Mouse (Mus musculus) forebrain, embryonic 16.5 days (tissue): ENCODE measurements around the gene Zfp579. TPM values are rescaled to one million over a fixed set of nuclear protein-coding genes. Genes with fewer than 3 reads are reported as not detected.

ENCODE experiments used
- ATAC-seq: fragments of 200-750 bp; cut with Nextera tagmentation; 2 replicates; pipeline ENCODE4 v1.8.0; 2017; ENCODE audit warnings: mild to moderate bottlenecking, moderate library complexity
- H3K27ac ChIP-seq: fragments of 300-500 bp; sonication (generic); 2 replicates; pipeline ENCODE4 v1.5.1; 2014; ENCODE audit warnings: low read length, control low read depth
- H3K27me3 ChIP-seq: fragments of 300-500 bp; sonication (generic); replicated peaks from 2 replicates; pipeline ENCODE4 v1.6.1; 2014; ENCODE audit warnings: low read length; ENCODE audit not compliant: control insufficient read depth, insufficient read depth
- H3K36me3 ChIP-seq: fragments of 300-500 bp; sonication (generic); 2 replicates; pipeline ENCODE4 v1.6.1; 2014; ENCODE audit not compliant: control insufficient read depth, insufficient read depth
- H3K4me1 ChIP-seq: fragments of 300-500 bp; sonication (generic); replicated peaks from 2 replicates; pipeline ENCODE4 v1.6.1; 2014; ENCODE audit warnings: low read length; ENCODE audit not compliant: control insufficient read depth, insufficient read depth
- H3K4me2 ChIP-seq: fragments of 300-500 bp; sonication (generic); 2 replicates; pipeline ENCODE4 v1.6.1; 2014; ENCODE audit warnings: mild to moderate bottlenecking, low read length, control low read depth
- H3K4me3 ChIP-seq: fragments of 300-500 bp; sonication (generic); replicated peaks from 2 replicates; pipeline ENCODE4 v1.5.1; 2014; ENCODE audit warnings: mild to moderate bottlenecking, low read length, control low read depth
- H3K9ac ChIP-seq: fragments of 300-500 bp; sonication (generic); replicated peaks from 2 replicates; pipeline ENCODE4 v1.6.1; 2014; ENCODE audit warnings: low read depth, low read length, control low read depth
- H3K9me3 ChIP-seq: fragments of 300-500 bp; sonication (generic); 2 replicates; pipeline ENCODE4 v1.6.1; 2016; ENCODE audit warnings: low read length; ENCODE audit not compliant: control insufficient read depth
- WGBS: fragments of 180-500 bp; shearing (Covaris S2); extraction: QIAGEN DNeasy Blood & Tissue Kit; methylation state at CpG from one replicate; pipeline ENCODE4 v1.1.7; 2014; 5-methylcytosine and 5-hydroxymethylcytosine counted together
- polyA plus RNA-seq: library from polyadenylated mRNA; unstranded; fragments of >200 nt; fragmentation: Nextera tagmentation; extraction: Ambion mirVana; gene quantifications from 2 replicates; pipeline ENCODE4 v1.2.1, GENCODE M21; 2015

Zfp579 gene
- polyA plus RNA-seq, 1 experiment from 2014 or later = 62.2 TPM

- Histone ChIP-seq H3K36me3 (no peaks in the 10 kb centered on the region), H3K9ac (no peak overlapping the region), H3K4me3 (no peak overlapping the region), H3K9me3 (peaks cover 4% of the 10 kb centered on the region; the same call in 1 of the 2 replicates), H3K27me3 (no peaks in the 10 kb centered on the region), H3K4me2 (no peak overlapping the region), H3K27ac (no peak overlapping the region), H3K4me1 (no peaks in the 10 kb centered on the region)
- 80% methylated on average over 18 of the region's 18 CpGs for WGBS
- no peak for ATAC-seq
Measured at GRCm38 (mm10) chr7:4972321-4973047, 23.5 kb downstream of the Zfp579 start.

GRCm38 (mm10) chr7:4971710-4972109, 24.2 kb downstream of the Zfp579 start:
- Histone ChIP-seq H3K36me3 (no peaks in the 10 kb centered on the region), H3K27ac (no peak overlapping the region), H3K4me2 (no peak overlapping the region), H3K27me3 (no peaks in the 10 kb centered on the region), H3K9ac (no peak overlapping the region), H3K9me3 (peaks cover under 1% of the 10 kb centered on the region; the same call in 1 of the 2 replicates), H3K4me3 (no peak overlapping the region), H3K4me1 (no peaks in the 10 kb centered on the region)
- no peak for ATAC-seq
- WGBS = 36% methylated on average over 7 of the region's 7 CpGs

- no peak for ATAC-seq
- no peaks in the 10 kb centered on the region for H3K36me3 ChIP-seq
- H3K9ac ChIP-seq = no peak within 1 kb of the TSS
- 40% methylated on average over 6 of the region's 6 CpGs for WGBS
- H3K27me3 ChIP-seq = no peaks in the 10 kb centered on the region
- H3K4me3 ChIP-seq = no peak within 1 kb of the TSS
- no peak within 1 kb of the TSS for H3K4me2 ChIP-seq
- no peaks in the 10 kb centered on the region for H3K9me3 ChIP-seq
- no peak within 1 kb of the TSS for H3K27ac ChIP-seq
- no peaks in the 10 kb centered on the region for H3K4me1 ChIP-seq
Measured at GRCm38 (mm10) chr7:4971068-4971467, 24.9 kb downstream of the Zfp579 start, which contains the start of gene Sbk3. Gene Sbk3, minus strand, starts transcription at chr7:4971168.

GRCm38 (mm10) chr7:4964988-4965387, 31.0 kb downstream of the Zfp579 start:
- Histone ChIP-seq H3K27me3 (no peaks in the 10 kb centered on the region), H3K9me3 (no peaks in the 10 kb centered on the region), H3K36me3 (no peaks in the 10 kb centered on the region), H3K9ac (no peak overlapping the region), H3K27ac (no peak overlapping the region), H3K4me3 (no peak overlapping the region), H3K4me1 (no peaks in the 10 kb centered on the region), H3K4me2 (no peak overlapping the region)
- 87% methylated on average over 5 of the region's 5 CpGs for WGBS
- ATAC-seq = no peak

GRCm38 (mm10) chr7:4964272-4964671, 31.7 kb downstream of the Zfp579 start, which contains the start of gene Sbk2:
Gene Sbk2, minus strand, starts transcription at chr7:4964406.
- 8% methylated on average over 10 of the region's 10 CpGs for WGBS
- Histone ChIP-seq H3K4me1 (no peaks in the 10 kb centered on the region), H3K9ac (no peak within 1 kb of the TSS), H3K27ac (no peak within 1 kb of the TSS), H3K36me3 (no peaks in the 10 kb centered on the region), H3K4me3 (no peak within 1 kb of the TSS), H3K9me3 (no peaks in the 10 kb centered on the region), H3K4me2 (no peak within 1 kb of the TSS), H3K27me3 (no peaks in the 10 kb centered on the region)
- ATAC-seq = peak; percentile 80

- Histone ChIP-seq H3K27me3 (no peaks in the 10 kb centered on the region), H3K9me3 (no peaks in the 10 kb centered on the region), H3K36me3 (no peaks in the 10 kb centered on the region), H3K27ac (no peak overlapping the region), H3K4me2 (no peak overlapping the region), H3K9ac (no peak overlapping the region), H3K4me1 (no peaks in the 10 kb centered on the region), H3K4me3 (no peak overlapping the region)
- 87% methylated on average over 5 of the region's 5 CpGs for WGBS
- no peak for ATAC-seq
Measured at GRCm38 (mm10) chr7:4963527-4963926, 32.4 kb downstream of the Zfp579 start.

- no peak overlapping the region for H3K4me2 ChIP-seq
- no peak for ATAC-seq
- WGBS = 91% methylated on average over 10 of the region's 10 CpGs
Measured at GRCm38 (mm10) chr7:4957361-4957760, 38.6 kb downstream of the Zfp579 start.

GRCm38 (mm10) chr7:4953815-4954445, 42.0 kb downstream of the Zfp579 start:
- Histone ChIP-seq H3K9me3 (no peaks in the 10 kb centered on the region), H3K4me2 (no peak overlapping the region), H3K27me3 (no peaks in the 10 kb centered on the region), H3K4me3 (no peak overlapping the region), H3K4me1 (no peaks in the 10 kb centered on the region), H3K27ac (no peak overlapping the region), H3K36me3 (no peaks in the 10 kb centered on the region), H3K9ac (no peak overlapping the region)
- 30% methylated on average over 10 of the region's 10 CpGs for WGBS
- no peak for ATAC-seq

More at GRCm38 (mm10) chr7:4957361-4957760, 38.6 kb downstream of the Zfp579 start:
- no peak overlapping the region for H3K4me3 ChIP-seq
- no peaks in the 10 kb centered on the region for H3K4me1 ChIP-seq
- no peaks in the 10 kb centered on the region for H3K36me3 ChIP-seq
- no peaks in the 10 kb centered on the region for H3K27me3 ChIP-seq
- no peak overlapping the region for H3K9ac ChIP-seq
- no peak overlapping the region for H3K27ac ChIP-seq
- no peaks in the 10 kb centered on the region for H3K9me3 ChIP-seq

GRCm38 (mm10) chr7:4950561-4951342, 45.2 kb downstream of the Zfp579 start:
- Histone ChIP-seq H3K36me3 (no peaks in the 10 kb centered on the region), H3K4me1 (no peaks in the 10 kb centered on the region), H3K4me3 (no peak overlapping the region), H3K9ac (no peak overlapping the region), H3K27me3 (no peaks in the 10 kb centered on the region), H3K9me3 (no peaks in the 10 kb centered on the region), H3K4me2 (no peak overlapping the region), H3K27ac (no peak overlapping the region)
- 84% methylated on average over 19 of the region's 19 CpGs for WGBS
- no peak for ATAC-seq
